Mouse (Mus musculus) T-cell, adult 2 months (primary cell): Measurements from ENCODE around the gene Rgs9.
"Not testable (repeated sequence)": the region's sequence is repeated elsewhere in the genome, so short reads cannot be mapped to it uniquely, and the experiment has no call there.

Experiments used
- DNase-seq: peaks from one replicate; pipeline ENCODE4 v3.0.0; 2022; ENCODE audit warnings: low spot score

Rgs9 gene

GRCm38 (mm10) chr11:109297710-109298375 is at the start of gene Rgs9:
Gene Rgs9 (minus strand): TSS chr11:109298129.
- peak; percentile 87 for DNase-seq

GRCm38 (mm10) chr11:109347242-109347959 is 49.5 kb upstream of the Rgs9 start:
- DNase-seq, result peak; percentile 62

GRCm38 (mm10) chr11:109343991-109344599 is 46.2 kb upstream of the Rgs9 start:
- DNase-seq, result no peak

DNA sequence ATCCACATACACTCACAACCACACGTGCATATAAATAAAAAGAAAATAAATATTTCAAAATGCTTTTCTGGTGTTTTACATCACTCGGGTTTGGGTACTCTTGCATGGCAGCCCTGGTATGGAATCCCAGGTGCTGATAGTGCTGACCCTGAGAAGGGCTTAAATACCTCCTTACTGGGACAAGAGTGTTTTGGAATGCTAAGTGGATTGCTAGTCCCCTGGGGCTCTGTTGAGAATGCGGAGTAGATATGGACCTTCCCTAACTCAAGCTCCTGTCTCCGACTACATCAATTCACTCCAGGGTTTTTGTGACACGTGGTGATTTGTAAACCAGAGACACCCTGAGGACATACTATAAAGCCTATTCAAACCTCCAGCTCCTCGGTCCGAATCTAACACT is 45.6 kb upstream of the Rgs9 start:
- no peak for DNase-seq

- DNase-seq, result not testable (repeated sequence)
Measured at GRCm38 (mm10) chr11:109342666-109343065, 44.7 kb upstream of the Rgs9 start.

- no peak for DNase-seq
Measured at GRCm38 (mm10) chr11:109340541-109340940, 42.6 kb upstream of the Rgs9 start.

- DNase-seq, result no peak
Measured at GRCm38 (mm10) chr11:109339155-109339938, 41.4 kb upstream of the Rgs9 start.

GRCm38 (mm10) chr11:109335890-109336289 is 38.0 kb upstream of the Rgs9 start:
- no peak for DNase-seq

DNA sequence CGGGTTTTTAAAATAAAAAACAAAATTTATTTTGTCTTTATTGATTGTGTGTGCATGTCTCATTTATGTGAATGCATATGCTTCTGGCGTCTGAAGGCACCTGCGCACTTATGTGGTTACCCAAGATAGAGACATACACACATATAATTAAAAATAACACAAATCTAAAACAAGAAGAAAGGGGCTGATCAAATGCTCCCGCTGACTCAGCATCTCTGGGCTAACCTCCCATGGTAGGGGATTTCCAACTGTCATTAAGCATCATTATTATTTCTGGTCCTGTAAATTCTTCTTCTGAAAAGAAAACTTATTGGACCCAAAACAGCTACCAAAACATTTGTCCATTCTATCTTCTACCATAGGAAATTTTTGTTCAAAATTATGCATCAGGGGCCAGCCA is 36.8 kb upstream of the Rgs9 start:
- no peak for DNase-seq

DNA sequence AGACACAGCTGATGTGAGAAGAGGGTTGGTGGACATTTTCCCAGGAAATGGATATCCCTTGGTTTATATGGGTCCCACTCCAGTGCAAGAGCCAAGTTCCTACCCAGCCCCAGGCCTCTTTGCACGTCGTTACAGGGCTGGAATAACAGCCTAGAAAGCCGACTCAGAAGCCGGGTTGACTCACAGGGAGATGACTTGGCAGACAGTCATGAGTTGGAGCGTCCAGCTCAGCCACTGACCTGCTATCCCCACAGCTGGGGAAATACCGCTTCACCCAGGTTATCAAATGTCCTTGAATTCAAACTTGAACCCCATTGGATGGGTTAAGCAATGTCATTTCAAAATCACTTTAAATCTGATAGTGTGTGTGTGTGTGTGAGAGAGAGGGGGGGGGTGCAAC is 34.8 kb upstream of the Rgs9 start:
- DNase-seq, result no peak

- peak; percentile 90 for DNase-seq
Measured at GRCm38 (mm10) chr11:109331424-109331824, 33.5 kb upstream of the Rgs9 start.

- no peak for DNase-seq
Measured at GRCm38 (mm10) chr11:109330706-109331393, 32.9 kb upstream of the Rgs9 start.

DNA sequence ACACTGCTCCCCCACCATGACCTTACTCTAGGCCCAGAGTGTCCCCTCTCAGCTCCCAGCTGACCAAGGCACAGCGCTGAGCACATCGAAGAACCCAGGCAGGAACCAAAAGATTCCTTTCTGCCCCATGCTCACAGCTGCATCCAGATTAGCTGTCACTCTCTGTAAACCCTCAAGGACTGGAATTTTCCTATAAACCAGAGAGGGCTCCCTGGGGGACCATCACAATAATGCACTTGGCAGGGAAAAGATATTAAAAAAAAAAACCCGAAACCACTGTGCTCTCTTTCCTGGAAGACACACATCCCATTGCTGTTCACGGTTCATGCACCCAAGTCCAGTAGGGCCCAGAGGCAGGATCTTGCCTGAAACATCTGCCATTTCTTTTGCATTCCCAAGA is 31.4 kb upstream of the Rgs9 start:
- no peak for DNase-seq

DNA sequence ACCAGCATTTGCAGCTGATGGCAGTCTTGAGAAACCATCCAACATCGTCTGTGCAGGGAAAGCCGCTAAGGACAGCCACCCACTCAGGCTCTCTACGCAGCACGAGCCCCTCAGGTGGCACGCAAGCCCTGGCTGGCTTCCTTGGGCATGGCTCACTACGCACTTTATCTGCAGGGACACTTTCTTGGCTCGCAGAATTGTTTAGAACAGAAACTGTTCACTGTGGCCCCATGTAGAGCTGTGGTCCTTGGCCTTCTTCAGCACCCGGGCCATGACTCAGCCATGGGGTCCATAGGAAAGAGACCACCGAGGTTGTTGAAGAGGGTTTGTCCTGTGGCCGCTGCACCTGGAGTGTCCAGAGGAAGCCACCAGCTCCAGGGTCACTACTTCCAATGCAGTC is 30.0 kb upstream of the Rgs9 start:
- DNase-seq, result peak; percentile 24

GRCm38 (mm10) chr11:109327381-109327780 is 29.5 kb upstream of the Rgs9 start:
- no peak for DNase-seq

GRCm38 (mm10) chr11:109326270-109326669 is 28.3 kb upstream of the Rgs9 start:
- DNase-seq, result no peak

DNA sequence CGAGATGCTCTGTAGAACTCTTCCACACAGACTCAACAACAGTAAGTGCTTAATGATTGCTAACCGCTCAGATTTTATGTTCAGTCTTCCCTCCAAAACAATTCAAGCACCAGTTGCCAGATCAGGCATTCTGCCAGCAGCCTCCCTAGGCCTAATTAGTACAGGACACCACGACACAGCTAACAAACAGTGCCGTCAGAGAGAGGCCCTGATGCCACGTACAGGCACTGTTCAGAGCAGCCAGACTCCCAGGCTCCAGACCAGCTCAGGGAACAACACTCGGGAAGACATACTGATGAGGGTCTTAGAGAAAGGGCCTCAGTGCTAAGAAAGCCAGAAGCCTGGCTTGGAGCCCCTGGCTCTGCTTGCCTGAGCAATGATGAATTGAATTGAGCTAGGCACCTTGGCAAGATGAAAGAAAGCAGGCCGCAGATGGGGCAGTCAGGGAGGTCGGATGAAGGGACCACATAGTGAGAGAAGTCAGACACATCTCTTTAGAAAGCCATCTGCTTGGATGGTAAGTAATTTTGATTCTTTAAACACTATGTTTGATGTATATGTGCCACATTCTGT is 22.5 kb upstream of the Rgs9 start:
- no peak for DNase-seq

- no peak for DNase-seq
Measured at GRCm38 (mm10) chr11:109319946-109320345, 22.0 kb upstream of the Rgs9 start.

GRCm38 (mm10) chr11:109319471-109319870 is 21.5 kb upstream of the Rgs9 start:
- no peak for DNase-seq

- DNase-seq, result peak; percentile 50
Measured at GRCm38 (mm10) chr11:109316921-109317320, 19.0 kb upstream of the Rgs9 start.

GRCm38 (mm10) chr11:109311885-109312605 is 14.1 kb upstream of the Rgs9 start:
- peak; percentile 71 for DNase-seq
